Mouse (Mus musculus) liver, embryonic 11.5 days (tissue): Measurements from ENCODE around the gene Hist1h3b. TPM values are rescaled to one million over a fixed set of nuclear protein-coding genes. Genes with fewer than 3 reads are reported as not detected.
"Not testable (repeated sequence)": the region's sequence is repeated elsewhere in the genome, so short reads cannot be mapped to it uniquely, and the experiment has no call there.

Experiments
- ATAC-seq: fragments of 200-750 bp; cut with Nextera tagmentation; replicated peaks from 2 replicates; pipeline ENCODE4 v1.8.0; 2017; ENCODE audit warnings: moderate number of reproducible peaks, mild to moderate bottlenecking, moderate TSS enrichment, moderate library complexity; ENCODE audit not compliant: low FRiP score
- DNase-seq: peaks from one replicate; pipeline ENCODE4 v3.0.0-alpha.2; 2017; ENCODE audit warnings: low spot score
- H3K27ac ChIP-seq: fragments of 300-500 bp; sonication (generic); 2 replicates; pipeline ENCODE4 v1.5.1; 2014; ENCODE audit warnings: mild to moderate bottlenecking, low read depth, low read length, control low read depth
- H3K27me3 ChIP-seq: fragments of 300-500 bp; sonication (generic); replicated peaks from 2 replicates; pipeline ENCODE4 v1.6.1; 2014; ENCODE audit warnings: low read length, mixed read lengths; ENCODE audit not compliant: control insufficient read depth, insufficient read depth
- H3K36me3 ChIP-seq: fragments of 300-500 bp; sonication (generic); 2 replicates; pipeline ENCODE4 v1.6.1; 2014; ENCODE audit warnings: mild to moderate bottlenecking, low read length, moderate library complexity, mixed read lengths; ENCODE audit not compliant: control insufficient read depth, insufficient read depth
- H3K4me1 ChIP-seq: fragments of 300-500 bp; sonication (generic); replicated peaks from 2 replicates; pipeline ENCODE4 v1.6.1; 2014; ENCODE audit warnings: low read length, mixed read lengths; ENCODE audit not compliant: control insufficient read depth, insufficient read depth
- H3K4me2 ChIP-seq: fragments of 300-500 bp; sonication (generic); 2 replicates; pipeline ENCODE4 v1.6.1; 2014; ENCODE audit warnings: mild to moderate bottlenecking, control low read depth, moderate library complexity
- H3K4me3 ChIP-seq: fragments of 300-500 bp; sonication (generic); 2 replicates; pipeline ENCODE4 v1.5.1; 2014; ENCODE audit warnings: low read depth, low read length, control low read depth
- H3K9ac ChIP-seq: fragments of 300-500 bp; sonication (generic); 2 replicates; pipeline ENCODE4 v1.6.1; 2014; ENCODE audit warnings: low read depth, low read length, control low read depth
- H3K9me3 ChIP-seq: fragments of 300-500 bp; sonication (generic); 2 replicates; pipeline ENCODE4 v1.6.1; 2016; ENCODE audit warnings: low read length, inconsistent platforms, mixed read lengths; ENCODE audit not compliant: control insufficient read depth
- WGBS: fragments of 180-500 bp; shearing (Covaris S2); extraction: QIAGEN DNeasy Blood & Tissue Kit; methylation state at CpG from one replicate; pipeline ENCODE4 v1.1.7; 2014; 5-methylcytosine and 5-hydroxymethylcytosine counted together
- polyA plus RNA-seq: library from polyadenylated mRNA; unstranded; fragments of >200 nt; fragmentation: Nextera tagmentation; extraction: Ambion mirVana; gene quantifications from 2 replicates; pipeline ENCODE4 v1.2.1, GENCODE M21; 2014

Gene Hist1h3b
- polyA plus RNA-seq, 1 experiment from 2014 or later, result 8.3 TPM

DNA sequence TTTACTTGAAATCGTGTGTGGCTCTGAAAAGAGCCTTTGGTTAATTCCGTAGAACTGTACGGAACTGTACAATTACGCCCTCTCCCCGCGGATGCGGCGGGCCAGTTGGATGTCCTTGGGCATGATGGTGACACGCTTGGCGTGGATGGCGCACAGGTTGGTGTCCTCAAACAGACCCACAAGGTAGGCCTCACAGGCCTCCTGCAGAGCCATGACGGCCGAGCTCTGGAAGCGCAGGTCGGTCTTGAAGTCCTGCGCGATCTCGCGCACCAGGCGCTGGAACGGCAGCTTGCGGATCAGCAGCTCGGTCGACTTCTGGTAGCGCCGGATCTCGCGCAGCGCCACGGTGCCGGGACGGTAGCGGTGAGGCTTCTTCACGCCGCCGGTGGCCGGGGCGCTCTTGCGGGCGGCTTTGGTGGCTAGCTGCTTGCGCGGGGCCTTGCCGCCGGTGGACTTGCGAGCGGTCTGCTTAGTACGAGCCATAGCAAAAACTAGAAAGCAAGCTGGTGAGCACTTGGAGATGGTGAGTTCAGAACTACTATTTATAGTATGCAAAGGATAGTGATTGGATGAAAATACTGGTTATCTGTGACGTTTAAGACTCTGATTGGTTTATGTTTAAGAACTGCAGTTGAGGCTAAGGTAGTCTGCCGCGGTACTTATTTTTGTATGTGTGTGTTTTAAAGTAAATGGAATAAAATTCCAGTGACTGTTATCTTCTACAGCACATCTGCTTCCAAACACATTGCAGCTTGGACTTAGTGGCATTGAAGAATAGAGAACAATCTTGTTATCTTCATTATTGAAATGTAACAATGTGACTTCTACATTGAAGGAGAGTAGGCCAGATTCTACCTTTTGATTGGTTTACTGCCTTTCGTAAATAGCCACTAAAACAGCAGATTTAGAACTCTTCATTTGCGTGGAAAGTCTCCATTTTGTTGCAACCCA, 10.1 kb downstream of the Hist1h3b start, which contains the start of gene Hist1h3a:
Gene Hist1h3a (minus strand): TSS at position 516 of the 951 bp plus-strand sequence.
- ATAC-seq, result peak; percentile 67
- not testable (repeated sequence) for H3K9me3 ChIP-seq, H3K27me3 ChIP-seq, H3K36me3 ChIP-seq
- peak within 1 kb of the TSS; percentile 84 for H3K4me2 ChIP-seq
- DNase-seq, result peak; percentile 66
- peaks cover 40% of the 10 kb centered on the region for H3K4me1 ChIP-seq
- H3K27ac ChIP-seq, result peak within 1 kb of the TSS; percentile 99
- peak within 1 kb of the TSS; percentile 83 for H3K9ac ChIP-seq
- H3K4me3 ChIP-seq, result peak within 1 kb of the TSS; percentile 56
- under 1% methylated on average over 29 of the region's 52 CpGs for WGBS

DNA sequence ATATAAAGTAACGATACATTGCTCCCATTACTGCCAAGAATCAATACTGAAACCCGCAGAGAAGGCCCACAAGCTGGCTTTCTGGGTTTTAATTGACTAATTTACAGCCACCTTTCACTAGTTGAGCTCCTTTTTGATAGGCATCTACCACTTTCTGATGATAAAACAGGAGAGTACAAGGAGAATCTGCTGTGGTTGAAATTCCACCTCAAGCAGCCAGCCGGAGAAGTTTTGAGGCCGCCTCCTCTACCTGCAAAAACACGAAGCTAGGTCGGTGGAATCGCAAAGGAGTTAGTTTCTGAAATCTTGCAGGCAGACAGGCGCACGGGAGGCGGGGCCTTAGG, 11.1 kb downstream of the Hist1h3b start:
- H3K36me3 ChIP-seq, result no peaks in the 10 kb centered on the region
- peak overlapping the region; percentile 99 for H3K27ac ChIP-seq
- H3K4me2 ChIP-seq, result peak overlapping the region; percentile 84
- DNase-seq (no peak), ATAC-seq (no peak)
- H3K9me3 ChIP-seq, result no peaks in the 10 kb centered on the region
- H3K9ac ChIP-seq, result peak overlapping the region; percentile 83
- peaks cover 34% of the 10 kb centered on the region for H3K4me1 ChIP-seq
- no peaks in the 10 kb centered on the region for H3K27me3 ChIP-seq
- WGBS, result 2% methylated on average over 10 of the region's 10 CpGs
- peak overlapping the region; percentile 56 for H3K4me3 ChIP-seq

DNA sequence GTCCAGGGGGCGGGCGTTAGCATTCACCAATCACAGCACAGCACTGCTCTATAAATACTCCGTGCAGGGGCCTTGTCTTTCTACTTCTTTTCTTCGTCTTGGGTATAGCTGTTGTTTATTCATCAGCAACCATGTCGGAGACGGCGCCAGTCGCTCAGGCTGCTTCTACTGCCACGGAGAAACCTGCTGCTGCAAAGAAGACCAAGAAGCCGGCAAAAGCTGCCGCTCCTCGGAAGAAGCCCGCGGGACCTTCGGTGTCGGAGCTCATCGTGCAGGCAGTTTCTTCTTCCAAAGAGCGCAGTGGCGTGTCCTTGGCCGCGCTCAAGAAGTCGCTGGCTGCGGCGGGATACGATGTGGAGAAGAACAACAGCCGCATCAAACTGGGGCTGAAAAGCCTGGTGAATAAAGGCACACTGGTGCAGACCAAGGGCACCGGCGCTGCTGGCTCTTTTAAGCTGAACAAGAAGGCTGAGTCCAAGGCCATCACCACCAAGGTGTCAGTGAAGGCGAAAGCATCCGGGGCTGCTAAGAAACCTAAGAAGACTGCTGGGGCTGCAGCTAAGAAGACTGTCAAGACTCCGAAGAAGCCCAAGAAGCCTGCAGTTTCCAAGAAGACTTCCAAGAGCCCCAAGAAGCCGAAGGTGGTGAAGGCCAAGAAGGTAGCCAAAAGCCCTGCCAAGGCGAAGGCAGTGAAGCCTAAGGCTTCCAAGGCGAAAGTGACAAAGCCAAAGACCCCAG, 11.7 kb downstream of the Hist1h3b start, which contains the start of gene Hist1h1a:
Gene Hist1h1a (plus strand): TSS at position 81 of the 738 bp plus-strand sequence.
- Histone ChIP-seq H3K27ac (peak within 1 kb of the TSS; percentile 99), H3K4me3 (peak within 1 kb of the TSS; percentile 56), H3K9ac (peak within 1 kb of the TSS; percentile 83), H3K4me2 (peak within 1 kb of the TSS; percentile 84), H3K27me3 (no peaks in the 10 kb centered on the region), H3K36me3 (no peaks in the 10 kb centered on the region), H3K4me1 (peaks cover 34% of the 10 kb centered on the region), H3K9me3 (no peaks in the 10 kb centered on the region)
- DNase-seq (peak; percentile 92), ATAC-seq (peak; percentile 50)
- WGBS, result 4% methylated on average over 34 of the region's 34 CpGs

DNA sequence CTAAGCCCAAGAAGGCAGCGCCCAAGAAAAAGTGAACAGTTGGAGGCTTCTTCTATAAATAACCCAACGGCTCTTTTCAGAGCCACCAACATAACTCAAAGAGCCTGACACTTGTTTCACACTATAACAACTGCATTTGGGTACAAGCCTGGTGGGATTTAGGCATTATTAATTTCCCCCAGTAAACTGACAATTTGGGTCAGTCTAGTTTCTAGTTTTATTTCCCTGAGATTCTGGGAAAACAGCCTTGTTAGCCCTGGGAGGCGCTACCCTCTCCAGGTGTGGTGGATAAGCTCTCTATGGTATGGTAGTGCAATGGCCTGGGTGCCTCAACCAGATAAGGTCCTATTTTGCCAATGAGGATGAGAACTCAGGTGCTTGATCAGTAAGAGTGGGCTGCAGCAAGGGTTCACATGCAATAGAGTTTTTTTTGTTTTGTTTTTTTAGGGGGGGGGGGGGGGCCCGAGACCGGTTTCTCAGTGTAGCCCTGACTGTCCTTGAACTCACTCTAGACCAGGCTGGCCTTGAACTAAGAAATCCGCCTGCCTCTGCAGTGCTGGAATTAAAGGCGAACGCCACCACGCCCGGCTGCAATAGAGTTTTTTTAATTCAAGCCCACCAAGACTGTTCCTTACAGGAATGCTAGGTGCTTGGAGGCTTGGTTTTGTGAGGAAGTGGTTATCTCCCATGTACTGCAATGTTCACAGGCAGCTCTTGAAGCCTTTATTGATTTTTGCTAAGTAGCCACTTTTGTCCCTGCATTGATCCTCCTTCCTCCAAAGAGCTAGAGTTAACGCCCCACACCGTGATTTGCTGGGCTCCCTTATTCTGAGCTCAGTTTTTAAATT, 12.5 kb downstream of the Hist1h3b start:
- H3K27ac ChIP-seq, result peak overlapping the region; percentile 99
- peak overlapping the region; percentile 84 for H3K4me2 ChIP-seq
- no peaks in the 10 kb centered on the region for H3K36me3 ChIP-seq
- 26% methylated on average over 12 of the region's 12 CpGs for WGBS
- DNase-seq (peak; percentile 67), ATAC-seq (peak; percentile 22; the same call in 1 of the 2 replicates)
- H3K27me3 ChIP-seq, result no peaks in the 10 kb centered on the region
- peak overlapping the region; percentile 56 for H3K4me3 ChIP-seq
- peak overlapping the region; percentile 83 for H3K9ac ChIP-seq
- peaks cover 32% of the 10 kb centered on the region for H3K4me1 ChIP-seq
- H3K9me3 ChIP-seq, result no peaks in the 10 kb centered on the region

DNA sequence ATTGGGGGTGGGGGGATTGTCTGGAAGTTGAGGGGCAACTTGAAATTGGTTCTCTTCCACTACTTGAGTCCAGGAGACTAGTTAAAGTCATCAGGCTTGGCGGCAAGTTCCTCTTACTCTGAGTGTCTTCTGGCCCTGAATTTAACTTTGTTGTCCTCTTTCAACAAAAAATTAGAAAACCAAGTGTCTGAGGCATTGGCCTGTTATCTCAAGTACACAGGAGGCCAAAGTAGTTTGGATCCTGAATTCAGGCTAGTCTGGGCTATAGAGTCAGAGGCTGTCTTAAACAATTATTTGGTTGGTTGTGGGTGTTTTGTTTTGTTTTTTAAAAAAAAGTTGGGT, 13.1 kb downstream of the Hist1h3b start:
- H3K4me3 ChIP-seq, result peak overlapping the region; percentile 56
- peak overlapping the region; percentile 84 for H3K4me2 ChIP-seq
- ATAC-seq, result no peak
- no peaks in the 10 kb centered on the region for H3K27me3 ChIP-seq
- WGBS, result 43% methylated on average over 1 of the region's 1 CpGs
- no peaks in the 10 kb centered on the region for H3K9me3 ChIP-seq
- H3K9ac ChIP-seq, result peak overlapping the region; percentile 83
- H3K36me3 ChIP-seq, result no peaks in the 10 kb centered on the region
- no peak for DNase-seq
- peaks cover 26% of the 10 kb centered on the region for H3K4me1 ChIP-seq
- H3K27ac ChIP-seq, result peak overlapping the region; percentile 99

DNA sequence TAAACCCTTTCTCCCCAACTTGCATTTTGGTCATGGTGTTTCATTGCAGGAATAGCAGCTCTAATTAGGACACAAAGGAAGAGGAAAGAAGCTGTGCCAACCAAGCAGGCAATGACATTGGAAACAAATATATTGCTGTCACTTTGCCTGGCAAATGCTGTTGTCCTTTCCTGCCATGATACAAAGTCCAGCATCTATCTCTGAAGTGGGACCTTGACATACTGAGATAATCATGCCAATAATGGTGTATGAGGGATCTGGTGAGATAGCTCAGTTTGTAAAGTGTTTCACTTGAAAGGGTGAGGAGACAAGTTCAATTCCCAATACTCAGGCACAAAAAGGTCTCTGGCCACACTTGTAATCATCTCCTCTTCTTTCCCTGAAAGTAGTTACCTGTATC, 14.7 kb downstream of the Hist1h3b start:
- Histone ChIP-seq H3K36me3 (no peaks in the 10 kb centered on the region), H3K27me3 (no peaks in the 10 kb centered on the region), H3K27ac (no peak overlapping the region), H3K9me3 (no peaks in the 10 kb centered on the region), H3K4me1 (peaks cover 23% of the 10 kb centered on the region), H3K4me3 (no peak overlapping the region), H3K4me2 (no peak overlapping the region), H3K9ac (no peak overlapping the region)
- DNase-seq (no peak), ATAC-seq (no peak)

DNA sequence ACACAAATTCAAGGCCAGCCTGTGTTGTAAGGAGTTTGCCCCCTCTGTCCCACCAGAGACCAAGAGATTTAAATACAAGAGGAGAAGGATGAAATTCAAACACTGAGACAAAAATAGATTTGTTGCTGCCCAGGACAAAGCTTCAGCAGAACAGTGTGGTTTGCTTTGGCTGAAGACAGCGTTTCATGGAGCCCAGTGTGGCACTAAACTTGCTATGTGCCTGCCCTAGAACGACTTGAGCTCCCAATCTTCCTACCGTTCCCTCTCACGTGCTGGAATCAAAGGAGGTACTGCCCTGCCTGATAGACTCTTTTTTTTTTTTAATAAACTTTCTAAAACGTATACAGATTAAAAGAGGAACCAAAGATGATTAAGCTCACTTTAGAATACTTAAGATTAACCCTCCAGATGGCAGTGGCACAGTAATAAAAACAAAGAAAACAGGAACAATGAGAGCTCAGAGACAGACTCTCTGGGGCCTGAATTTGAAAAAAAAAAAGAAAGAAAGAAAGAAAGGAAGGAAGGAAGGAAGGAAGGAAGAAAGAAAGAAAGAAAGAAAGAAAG, 16.8 kb downstream of the Hist1h3b start:
- H3K9me3 ChIP-seq, result no peaks in the 10 kb centered on the region
- no peak overlapping the region for H3K4me2 ChIP-seq
- H3K4me1 ChIP-seq, result peaks cover 17% of the 10 kb centered on the region
- H3K9ac ChIP-seq, result no peak overlapping the region
- H3K27me3 ChIP-seq, result no peaks in the 10 kb centered on the region
- 51% methylated on average over 5 of the region's 5 CpGs for WGBS
- no peak for ATAC-seq
- H3K4me3 ChIP-seq, result no peak overlapping the region
- H3K27ac ChIP-seq, result 0 out of 2 replicates have a peak overlapping the region, but pooled peaks have one; percentile 10
- DNase-seq, result no peak
- no peaks in the 10 kb centered on the region for H3K36me3 ChIP-seq

DNA sequence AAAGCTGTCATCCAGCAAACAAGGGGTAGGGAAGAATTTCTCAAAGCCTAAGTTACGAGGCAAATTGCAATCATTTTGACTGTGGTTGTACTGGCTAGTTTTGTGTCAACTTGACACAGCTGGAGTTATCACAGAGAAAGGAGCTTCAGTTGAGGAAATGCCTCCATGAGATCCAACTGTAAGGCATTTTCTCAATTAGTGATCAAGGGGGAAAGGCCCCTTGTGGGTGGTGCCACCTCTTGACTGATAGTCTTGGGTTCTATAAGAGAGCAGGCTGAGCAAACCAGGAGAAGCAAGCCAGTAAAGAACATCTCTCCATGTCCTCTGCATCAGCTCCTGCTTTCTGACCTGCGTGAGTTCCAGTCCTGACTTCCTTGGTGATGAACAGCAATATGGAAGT, 17.5 kb downstream of the Hist1h3b start, which contains the start of gene Trim38:
Gene Trim38 (plus strand): TSS at position 301 of the 400 bp plus-strand sequence.
- DNase-seq, H3K9me3 ChIP-seq, ATAC-seq, H3K4me3 ChIP-seq, H3K4me2 ChIP-seq, H3K36me3 ChIP-seq, H3K9ac ChIP-seq, H3K27me3 ChIP-seq: not testable (repeated sequence)
- 0 out of 2 replicates have a peak within 1 kb of the TSS, but pooled peaks have one; percentile 10 for H3K27ac ChIP-seq
- WGBS, result 74% methylated on average over 2 of the region's 2 CpGs
- peaks cover 10% of the 10 kb centered on the region for H3K4me1 ChIP-seq
